Mouse (Mus musculus) liver, embryonic 15.5 days (tissue): ENCODE data around the gene Gfod1. TPM values are rescaled to one million over a fixed set of nuclear protein-coding genes. Genes with fewer than 3 reads are reported as not detected.

Source experiments
- ATAC-seq: fragments of 200-750 bp; cut with Nextera tagmentation; 2 replicates; pipeline ENCODE4 v1.8.0; 2017; ENCODE audit warnings: moderate number of reproducible peaks, mild to moderate bottlenecking, moderate library complexity; ENCODE audit not compliant: insufficient read depth
- H3K27ac ChIP-seq: fragments of 300-500 bp; sonication (generic); replicated peaks from 2 replicates; pipeline ENCODE4 v1.5.1; 2015; ENCODE audit warnings: mild to moderate bottlenecking, inconsistent platforms
- H3K27me3 ChIP-seq: fragments of 300-500 bp; sonication (generic); 2 replicates; pipeline ENCODE4 v1.6.1; 2015; ENCODE audit warnings: mild to moderate bottlenecking, inconsistent platforms
- H3K36me3 ChIP-seq: fragments of 300-500 bp; sonication (generic); replicated peaks from 2 replicates; pipeline ENCODE4 v1.6.1; 2015; ENCODE audit warnings: moderate library complexity, mild to moderate bottlenecking, inconsistent platforms
- H3K4me1 ChIP-seq: fragments of 300-500 bp; sonication (generic); replicated peaks from 2 replicates; pipeline ENCODE4 v1.6.1; 2015; ENCODE audit warnings: inconsistent platforms
- H3K4me2 ChIP-seq: fragments of 300-500 bp; sonication (generic); 2 replicates; pipeline ENCODE4 v1.6.1; 2015; ENCODE audit warnings: moderate library complexity, mild to moderate bottlenecking, inconsistent platforms
- H3K4me3 ChIP-seq: fragments of 300-500 bp; sonication (generic); replicated peaks from 2 replicates; pipeline ENCODE4 v1.5.1; 2015; ENCODE audit warnings: mild to moderate bottlenecking, inconsistent platforms
- H3K9ac ChIP-seq: fragments of 300-500 bp; sonication (generic); 2 replicates; pipeline ENCODE4 v1.6.1; 2015; ENCODE audit warnings: moderate library complexity, mild to moderate bottlenecking, inconsistent platforms
- H3K9me3 ChIP-seq: fragments of 300-500 bp; sonication (generic); replicated peaks from 2 replicates; pipeline ENCODE4 v1.6.1; 2016; ENCODE audit warnings: inconsistent platforms
- WGBS: fragments of 180-500 bp; shearing (Covaris S2); methylation state at CpG from one replicate; pipeline ENCODE4 v1.1.7; 2015; ENCODE audit warnings: mixed read lengths; ENCODE audit not compliant: insufficient replicate concordance; 5-methylcytosine and 5-hydroxymethylcytosine counted together
- polyA plus RNA-seq: library from polyadenylated mRNA; unstranded; fragments of >200 nt; fragmentation: Nextera tagmentation; extraction: Ambion mirVana; gene quantifications from 2 replicates; pipeline ENCODE4 v1.2.1, GENCODE M21; 2015

The Gfod1 gene
- polyA plus RNA-seq, result 0.24 and 0.64 TPM in 2 replicates

DNA sequence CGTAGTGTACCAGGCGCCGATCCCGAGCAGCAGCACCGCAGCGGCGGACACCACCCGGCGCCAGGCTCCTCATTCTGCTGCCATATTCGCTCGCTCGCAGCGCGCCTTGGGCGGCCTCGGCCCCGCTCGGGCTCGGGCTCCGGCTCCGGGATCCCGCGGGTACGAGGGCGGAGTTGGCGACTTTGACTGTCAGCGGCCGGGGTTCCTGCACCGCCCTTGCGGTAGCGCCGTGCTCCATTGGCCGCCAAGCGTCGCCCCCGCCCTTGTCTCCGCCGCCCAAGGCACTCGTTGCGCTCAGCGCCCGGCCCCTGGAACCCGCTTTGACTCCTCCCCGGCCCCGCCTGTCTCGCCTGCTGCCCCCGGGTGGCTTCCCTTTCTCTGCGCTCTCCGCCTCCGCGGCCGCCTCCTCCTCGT is at the start of gene Gfod1:
Gene Gfod1 (minus strand): TSS at position 155 of the 414 bp plus-strand sequence.
- WGBS, result 1% methylated on average over 53 of the region's 53 CpGs
- no peaks in the 10 kb centered on the region for H3K9me3 ChIP-seq
- peak; percentile 95 for ATAC-seq

DNA sequence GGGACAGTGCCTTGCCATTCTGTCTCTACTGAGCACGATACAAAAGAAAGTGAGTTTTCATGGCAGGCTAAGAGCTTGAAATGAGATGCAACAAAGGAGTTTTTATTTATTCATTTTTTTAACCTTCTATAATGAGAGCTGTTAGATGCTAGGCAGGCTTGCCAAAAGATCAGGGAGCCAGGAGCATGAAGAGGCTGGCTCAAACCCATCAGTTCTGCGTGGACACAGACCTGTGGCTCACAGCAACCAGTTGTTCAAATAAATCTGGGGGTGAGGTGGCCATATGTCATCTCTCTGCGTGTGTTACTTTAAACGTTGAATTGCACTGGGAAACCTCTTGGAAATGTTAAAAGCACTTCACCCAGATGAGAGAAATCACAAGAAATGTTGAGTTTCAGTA is 49.4 kb upstream of the Gfod1 start:
- WGBS, result 58% methylated on average over 4 of the region's 4 CpGs
- Histone ChIP-seq H3K4me2 (no peak overlapping the region), H3K27me3 (no peaks in the 10 kb centered on the region), H3K9me3 (no peaks in the 10 kb centered on the region), H3K36me3 (no peaks in the 10 kb centered on the region), H3K4me3 (no peak overlapping the region), H3K27ac (no peak overlapping the region), H3K4me1 (no peaks in the 10 kb centered on the region), H3K9ac (no peak overlapping the region)
- no peak for ATAC-seq

More for the DNA sequence above, at the start of gene Gfod1:
- Histone ChIP-seq H3K4me3 (peak within 1 kb of the TSS; percentile 69), H3K9ac (peak within 1 kb of the TSS; percentile 63), H3K36me3 (no peaks in the 10 kb centered on the region), H3K4me1 (peaks cover 39% of the 10 kb centered on the region), H3K4me2 (peak within 1 kb of the TSS; percentile 93), H3K27ac (peak within 1 kb of the TSS; percentile 81), H3K27me3 (peaks cover 80% of the 10 kb centered on the region)

DNA sequence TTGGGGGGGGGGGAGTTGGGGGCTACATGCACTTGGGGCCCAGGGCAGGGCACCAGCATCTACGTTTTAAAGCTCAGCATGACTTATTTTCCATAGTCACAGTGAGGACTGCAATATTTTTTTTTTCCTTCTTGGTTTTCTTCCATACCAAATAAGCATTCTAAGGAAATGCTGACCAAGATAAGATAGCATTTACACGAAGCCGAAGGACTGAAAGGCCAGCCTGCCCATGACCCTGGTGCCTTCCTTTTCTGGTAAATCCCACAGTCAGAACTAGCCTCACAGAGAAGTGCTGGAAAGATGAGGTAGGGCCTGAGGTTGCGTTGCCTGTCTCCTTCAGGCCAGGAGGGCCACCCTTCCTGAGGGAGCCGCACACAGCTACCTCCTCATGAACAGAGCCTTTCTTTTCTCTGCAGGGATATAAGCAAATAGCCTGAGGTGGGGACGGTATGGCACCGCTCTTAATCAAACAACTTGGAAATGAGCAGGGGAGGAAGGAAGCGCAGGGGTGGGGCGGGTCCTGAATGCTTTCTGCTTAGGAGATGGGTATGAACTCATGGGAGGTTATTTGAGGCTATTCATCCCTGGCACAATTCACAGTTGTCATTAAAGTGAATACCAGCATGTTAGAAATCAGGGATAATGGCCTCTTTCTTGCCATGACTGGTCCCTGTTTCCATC is 46.7 kb upstream of the Gfod1 start:
- Histone ChIP-seq H3K4me1 (no peaks in the 10 kb centered on the region), H3K36me3 (no peaks in the 10 kb centered on the region), H3K4me2 (no peak overlapping the region), H3K4me3 (no peak overlapping the region), H3K9ac (no peak overlapping the region), H3K27me3 (no peaks in the 10 kb centered on the region), H3K9me3 (no peaks in the 10 kb centered on the region), H3K27ac (no peak overlapping the region)
- 55% methylated on average over 9 of the region's 9 CpGs for WGBS
- ATAC-seq, result no peak

DNA sequence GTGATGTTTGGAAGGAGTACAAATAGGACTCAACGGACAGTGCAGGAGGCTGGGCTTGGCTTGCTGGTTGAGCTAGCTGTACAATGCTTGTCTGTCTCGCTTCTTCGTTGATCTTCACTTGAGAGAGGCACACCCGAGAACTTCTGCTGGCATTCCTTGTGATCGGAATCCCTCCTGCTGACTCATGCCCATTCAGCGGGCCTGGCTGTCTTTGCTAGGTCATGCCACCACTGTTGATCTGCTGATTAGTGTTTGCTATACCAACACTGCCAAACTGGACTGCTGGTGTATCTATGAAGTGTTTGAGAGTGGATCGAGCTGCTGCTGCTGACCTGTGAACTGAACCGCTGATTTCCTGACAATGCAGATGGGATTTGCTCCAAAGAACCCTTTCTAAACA is 45.4 kb upstream of the Gfod1 start:
- no peak overlapping the region for H3K9ac ChIP-seq
- H3K4me1 ChIP-seq, result no peaks in the 10 kb centered on the region
- no peak overlapping the region for H3K27ac ChIP-seq
- H3K27me3 ChIP-seq, result no peaks in the 10 kb centered on the region
- ATAC-seq, result no peak
- no peaks in the 10 kb centered on the region for H3K9me3 ChIP-seq
- no peaks in the 10 kb centered on the region for H3K36me3 ChIP-seq
- H3K4me3 ChIP-seq, result no peak overlapping the region
- no peak overlapping the region for H3K4me2 ChIP-seq
- WGBS, result 65% methylated on average over 8 of the region's 8 CpGs

DNA sequence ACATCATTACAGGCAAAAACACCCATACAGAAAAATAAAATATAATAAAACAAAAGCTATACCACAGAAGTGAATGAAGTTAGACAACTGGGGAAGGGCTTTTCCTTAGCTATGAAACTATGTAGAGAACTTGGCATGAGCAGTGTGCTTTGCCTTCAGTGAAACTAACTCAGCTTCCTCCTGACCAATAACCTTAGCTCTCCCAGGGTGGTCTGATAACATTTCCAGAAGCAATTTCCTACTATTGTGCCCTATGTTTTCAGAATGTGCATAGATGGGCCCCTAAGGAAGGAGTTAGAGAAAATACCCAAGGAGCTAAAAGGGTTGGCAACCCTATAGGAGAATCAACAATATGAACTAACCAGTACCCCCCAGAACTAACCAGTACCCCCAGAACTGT is 42.9 kb upstream of the Gfod1 start:
- H3K27me3 ChIP-seq, result no peaks in the 10 kb centered on the region
- H3K4me3 ChIP-seq, result no peak overlapping the region
- no peak overlapping the region for H3K4me2 ChIP-seq
- no peak overlapping the region for H3K27ac ChIP-seq
- no peak for ATAC-seq
- no peaks in the 10 kb centered on the region for H3K36me3 ChIP-seq
- no peak overlapping the region for H3K9ac ChIP-seq
- no peaks in the 10 kb centered on the region for H3K4me1 ChIP-seq
- H3K9me3 ChIP-seq, result no peaks in the 10 kb centered on the region

DNA sequence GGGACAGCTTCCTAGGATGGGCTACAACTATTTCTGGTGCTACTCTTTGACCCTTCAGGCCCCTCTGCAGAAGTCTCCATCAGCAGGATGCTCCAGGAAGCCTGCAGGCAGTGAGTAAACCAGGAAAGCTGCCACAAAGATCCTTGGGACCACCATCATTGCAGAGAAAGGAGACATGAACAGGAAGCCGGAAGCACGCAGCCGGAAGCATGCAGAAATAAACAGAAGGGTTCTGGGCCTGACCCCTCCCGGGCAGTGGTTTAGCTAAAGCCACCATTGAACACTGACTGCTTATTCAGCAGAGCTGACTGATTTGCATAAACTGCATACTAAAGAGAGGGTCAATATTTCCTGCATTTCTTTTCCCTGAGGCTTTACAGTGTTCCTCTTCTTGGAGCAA is 34.7 kb upstream of the Gfod1 start:
- WGBS, result 53% methylated on average over 4 of the region's 4 CpGs
- Histone ChIP-seq H3K4me2 (no peak overlapping the region), H3K36me3 (no peaks in the 10 kb centered on the region), H3K9me3 (no peaks in the 10 kb centered on the region), H3K27me3 (no peaks in the 10 kb centered on the region), H3K4me3 (no peak overlapping the region), H3K4me1 (no peaks in the 10 kb centered on the region), H3K27ac (no peak overlapping the region), H3K9ac (no peak overlapping the region)
- no peak for ATAC-seq

DNA sequence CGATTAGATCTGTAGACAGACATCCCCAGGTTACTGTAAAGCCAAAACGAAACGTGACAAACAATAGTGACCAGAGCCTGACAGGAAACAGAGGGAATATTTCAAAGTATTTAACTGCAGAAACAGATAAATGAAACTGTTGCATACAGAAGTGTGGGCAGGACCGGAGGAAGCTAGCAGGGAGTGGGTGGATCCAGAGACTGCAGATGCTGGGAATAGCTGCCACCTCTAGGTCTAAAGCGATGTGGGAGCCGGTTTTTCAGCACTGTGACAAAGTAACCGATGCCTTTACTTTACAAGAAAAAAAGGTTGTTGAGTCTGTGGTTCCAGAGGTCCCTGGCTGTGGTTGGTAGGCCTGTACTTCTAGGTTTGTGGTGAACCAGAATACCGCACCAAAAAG is 34.0 kb upstream of the Gfod1 start:
- H3K4me3 ChIP-seq, result no peak overlapping the region
- no peaks in the 10 kb centered on the region for H3K27me3 ChIP-seq
- H3K36me3 ChIP-seq, result no peaks in the 10 kb centered on the region
- ATAC-seq, result no peak
- H3K9me3 ChIP-seq, result no peaks in the 10 kb centered on the region
- no peaks in the 10 kb centered on the region for H3K4me1 ChIP-seq
- WGBS, result 60% methylated on average over 8 of the region's 8 CpGs
- no peak overlapping the region for H3K9ac ChIP-seq
- H3K4me2 ChIP-seq, result no peak overlapping the region
- H3K27ac ChIP-seq, result no peak overlapping the region

DNA sequence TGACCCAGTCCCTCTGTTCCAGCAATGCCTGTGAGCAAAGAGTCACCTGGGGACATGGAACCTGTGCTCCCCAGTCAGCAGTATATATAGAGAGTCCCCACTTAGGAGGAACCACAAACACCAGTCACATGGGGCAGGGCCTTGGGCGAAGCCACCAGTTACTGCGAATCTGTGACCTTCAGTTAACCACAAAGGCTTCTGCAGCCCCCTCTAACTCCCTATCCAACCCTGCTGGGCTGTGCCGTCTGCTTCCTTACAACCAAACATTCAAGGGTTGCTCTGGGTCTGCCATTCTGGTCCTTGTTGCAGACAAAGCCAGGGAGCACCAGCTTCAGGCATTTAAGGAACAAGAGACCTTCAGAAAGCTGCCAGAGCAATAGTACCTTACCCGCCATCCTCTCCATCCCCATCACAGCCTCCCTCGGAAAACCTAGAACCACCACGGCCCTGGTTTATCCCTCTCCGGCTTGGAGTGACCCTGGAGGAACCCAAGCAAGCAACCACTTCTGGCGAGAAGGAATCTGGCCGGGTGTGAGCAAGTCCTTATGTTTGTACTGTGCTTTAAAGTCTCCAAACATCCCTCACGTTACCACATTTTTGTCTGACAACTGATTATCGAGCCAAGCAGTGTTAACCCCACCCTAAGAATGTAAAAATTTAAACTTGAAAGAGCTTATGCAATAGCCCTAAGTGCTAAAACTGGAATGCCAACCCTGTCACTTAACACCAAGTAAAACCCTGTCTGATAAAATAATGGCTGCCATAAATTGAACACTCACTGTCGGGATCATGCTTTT is 32.7 kb upstream of the Gfod1 start:
- WGBS, result 49% methylated on average over 12 of the region's 12 CpGs
- Histone ChIP-seq H3K9ac (no peak overlapping the region), H3K4me1 (no peaks in the 10 kb centered on the region), H3K36me3 (no peaks in the 10 kb centered on the region), H3K4me2 (no peak overlapping the region), H3K4me3 (no peak overlapping the region), H3K27ac (no peak overlapping the region), H3K27me3 (no peaks in the 10 kb centered on the region), H3K9me3 (no peaks in the 10 kb centered on the region)
- ATAC-seq, result no peak

DNA sequence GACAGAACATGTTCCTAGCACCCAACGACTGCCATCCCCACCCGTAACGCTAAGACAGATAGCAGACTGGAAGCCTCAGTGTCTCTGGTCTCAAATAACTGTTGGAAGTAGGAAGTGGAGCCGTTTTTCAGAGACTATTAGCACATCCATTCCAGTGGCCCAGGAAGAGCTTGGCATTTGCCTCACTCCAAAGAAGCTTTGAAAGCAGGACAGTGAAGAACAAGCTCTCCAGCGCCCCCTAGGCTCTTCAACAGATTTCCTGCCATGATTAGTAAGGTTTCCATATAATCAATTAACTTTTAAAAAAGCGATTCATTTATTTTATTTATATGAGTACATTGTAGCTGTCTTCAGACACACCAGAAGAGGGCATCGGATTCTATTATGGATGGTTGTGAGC is 28.6 kb upstream of the Gfod1 start:
- no peak for ATAC-seq
- no peak overlapping the region for H3K9ac ChIP-seq
- WGBS, result 26% methylated on average over 7 of the region's 7 CpGs

DNA sequence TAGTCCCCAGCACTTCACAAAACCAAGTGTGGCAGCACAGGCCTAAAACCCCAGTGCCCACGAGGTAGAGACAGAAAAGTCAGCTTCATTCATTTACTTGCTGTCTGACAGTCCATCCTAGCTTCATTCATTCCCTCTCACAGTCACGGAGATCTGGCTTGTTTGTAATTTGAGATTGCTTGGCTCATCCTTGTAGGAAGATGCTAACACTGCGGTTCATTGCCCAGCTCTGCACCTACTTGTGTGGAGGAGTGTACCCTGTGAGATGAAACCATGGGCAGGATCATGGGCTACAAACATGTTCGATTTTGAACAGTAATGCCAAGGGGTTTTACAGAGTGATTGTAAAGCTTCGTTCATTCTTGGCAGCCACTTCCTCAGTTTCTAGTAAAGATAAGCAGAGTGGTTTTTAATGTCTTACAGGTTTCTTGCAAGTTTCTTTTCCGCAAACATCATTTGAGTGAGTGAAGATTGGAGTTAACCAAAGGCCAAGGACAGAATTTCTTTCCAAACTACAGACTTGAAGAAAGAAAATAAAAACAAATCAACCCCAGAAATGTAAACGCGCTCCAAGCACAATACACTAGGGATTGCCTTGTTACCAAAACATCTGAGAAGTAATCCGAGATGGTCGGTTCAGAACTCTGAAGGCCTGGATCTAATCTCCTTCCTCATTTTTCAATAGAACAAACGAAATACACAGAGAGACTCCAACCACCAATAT is 27.9 kb upstream of the Gfod1 start:
- ATAC-seq, result no peak
- Histone ChIP-seq H3K9ac (no peak overlapping the region), H3K9me3 (no peaks in the 10 kb centered on the region), H3K27ac (no peak overlapping the region), H3K4me1 (no peaks in the 10 kb centered on the region), H3K27me3 (no peaks in the 10 kb centered on the region), H3K4me2 (no peak overlapping the region), H3K36me3 (no peaks in the 10 kb centered on the region), H3K4me3 (no peak overlapping the region)
- WGBS, result 34% methylated on average over 11 of the region's 11 CpGs

More for the DNA sequence above, 28.6 kb upstream of the Gfod1 start:
- no peak overlapping the region for H3K27ac ChIP-seq
- no peaks in the 10 kb centered on the region for H3K4me1 ChIP-seq
- H3K27me3 ChIP-seq, result no peaks in the 10 kb centered on the region
- no peaks in the 10 kb centered on the region for H3K36me3 ChIP-seq
- H3K4me3 ChIP-seq, result no peak overlapping the region
- no peaks in the 10 kb centered on the region for H3K9me3 ChIP-seq
- H3K4me2 ChIP-seq, result no peak overlapping the region

DNA sequence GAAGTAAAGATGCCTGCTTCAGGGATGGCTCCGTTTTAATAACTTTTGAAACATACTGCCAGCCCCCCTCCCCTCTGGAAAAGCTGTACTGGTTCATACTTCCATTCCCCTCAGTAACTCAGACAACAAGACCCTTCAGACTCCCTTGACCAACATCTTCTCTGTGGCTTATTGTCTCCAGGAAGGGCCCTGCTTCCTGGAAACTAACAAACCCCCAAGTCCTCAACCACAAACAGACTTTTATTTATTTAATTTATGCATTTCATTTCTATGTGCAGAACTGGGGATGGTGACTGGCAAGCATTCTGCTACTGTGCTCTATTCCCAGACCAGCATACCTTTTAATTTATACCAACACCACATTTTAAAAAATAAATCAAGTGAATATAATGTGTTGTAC is 21.5 kb upstream of the Gfod1 start:
- H3K27me3 ChIP-seq, result no peaks in the 10 kb centered on the region
- H3K27ac ChIP-seq, result no peak overlapping the region
- no peaks in the 10 kb centered on the region for H3K9me3 ChIP-seq
- H3K9ac ChIP-seq, result no peak overlapping the region
- 24% methylated on average over 1 of the region's 1 CpGs for WGBS
- H3K4me1 ChIP-seq, result no peaks in the 10 kb centered on the region
- H3K4me3 ChIP-seq, result no peak overlapping the region
- no peak overlapping the region for H3K4me2 ChIP-seq
- ATAC-seq, result no peak
- no peaks in the 10 kb centered on the region for H3K36me3 ChIP-seq
